Mouse (Mus musculus) kidney, postnatal 4 days (tissue): ENCODE data around the gene Ift27.

ENCODE experiments used
- DNase-seq, 2 experiments: peaks; one replicate each; pipeline ENCODE4 v3.0.0; 2021; ENCODE audit warnings: mixed read lengths in 2 of 2

The Ift27 gene

GRCm38 (mm10) chr15:78173972-78174886, at the start of gene Ift27:
TSS of gene Ift27 (minus strand) at chr15:78174107.
- peak; percentile 96 to 98 for DNase-seq

GRCm38 (mm10) chr15:78215269-78215668, 41.4 kb upstream of the Ift27 start:
- no peak for DNase-seq

- no peak for DNase-seq
Observed at GRCm38 (mm10) chr15:78211367-78211766, 37.5 kb upstream of the Ift27 start.

- DNase-seq = no peak
Observed at GRCm38 (mm10) chr15:78210203-78210602, 36.3 kb upstream of the Ift27 start.

GRCm38 (mm10) chr15:78206312-78206711, 32.4 kb upstream of the Ift27 start, which contains the start of gene Pvalb:
TSS of gene Pvalb (minus strand) at chr15:78206400.
- DNase-seq = no peak

- peak; percentile 36 to 46 for DNase-seq
Observed at GRCm38 (mm10) chr15:78205192-78205591, 31.3 kb upstream of the Ift27 start.

- DNase-seq = peak; percentile 67 to 74
Observed at GRCm38 (mm10) chr15:78204053-78204847, 30.3 kb upstream of the Ift27 start.

- no peak for DNase-seq
Observed at GRCm38 (mm10) chr15:78195096-78195880, 21.4 kb upstream of the Ift27 start.

GRCm38 (mm10) chr15:78194320-78194719, 20.4 kb upstream of the Ift27 start:
- DNase-seq = no peak

GRCm38 (mm10) chr15:78189636-78190035, 15.7 kb upstream of the Ift27 start:
- DNase-seq = no peak

GRCm38 (mm10) chr15:78188546-78188945, 14.6 kb upstream of the Ift27 start:
- no peak for DNase-seq

GRCm38 (mm10) chr15:78186906-78187305, 13.0 kb upstream of the Ift27 start:
- DNase-seq = no peak

GRCm38 (mm10) chr15:78185609-78186008, 11.7 kb upstream of the Ift27 start:
- DNase-seq = no peak

- peak; percentile 68 to 71 for DNase-seq
Observed at GRCm38 (mm10) chr15:78184855-78185254, 10.9 kb upstream of the Ift27 start.

GRCm38 (mm10) chr15:78181701-78182405, 7.9 kb upstream of the Ift27 start:
- DNase-seq = peak in 1 of 2 experiments; percentile 10

GRCm38 (mm10) chr15:78179775-78180174, 5.9 kb upstream of the Ift27 start:
- DNase-seq = no peak

GRCm38 (mm10) chr15:78178397-78178796, 4.5 kb upstream of the Ift27 start:
- DNase-seq = peak; percentile 86 to 87

- no peak for DNase-seq
Observed at GRCm38 (mm10) chr15:78177257-78177656, 3.4 kb upstream of the Ift27 start.

GRCm38 (mm10) chr15:78174887-78175245, 959 bp upstream of the Ift27 start:
- no peak for DNase-seq

- peak; percentile 36 to 57 for DNase-seq
Observed at GRCm38 (mm10) chr15:78172899-78173817, 749 bp downstream of the Ift27 start.
